Mouse (Mus musculus): ENCODE results near the gene Atp8b4. TPM values are rescaled to one million over a fixed set of nuclear protein-coding genes. Genes with fewer than 3 reads are reported as not detected.
"Not testable (repeated sequence)": the region's sequence is repeated elsewhere in the genome, so short reads cannot be mapped to it uniquely, and the experiment has no call there.

Atp8b4 gene
- polyA plus RNA-seq, 1 experiment from 2014 or later: 0.20 TPM

- no peaks in the 10 kb centered on the region for H3K36me3 ChIP-seq (ENCODE audit: control insufficient read depth, insufficient read depth, low read length)
- no peak for ATAC-seq (ENCODE audit: insufficient number of reproducible peaks, insufficient read depth, low FRiP score, low read depth)
- WGBS: 60% methylated on average over 5 of the region's 5 CpGs
- no peaks in the 10 kb centered on the region for H3K4me1 ChIP-seq (ENCODE audit: control insufficient read depth, insufficient read depth, low read length)
- no peak overlapping the region for H3K9ac ChIP-seq (replicated peaks; ENCODE audit: low read depth, low read length)
- no peaks in the 10 kb centered on the region for H3K27me3 ChIP-seq (ENCODE audit: control insufficient read depth, insufficient read depth, low read length)
- H3K9me3 ChIP-seq (ENCODE audit: control insufficient read depth, low read depth, low read length): no peaks in the 10 kb centered on the region
- H3K27ac ChIP-seq (ENCODE audit: low read length): no peak overlapping the region
- no peak overlapping the region for H3K4me3 ChIP-seq (ENCODE audit: low read depth, low read length)
- no peak overlapping the region for H3K4me2 ChIP-seq (replicated peaks; ENCODE audit: low read depth, low read length)
Measured at GRCm38 (mm10) chr2:126472836-126473235, 27.6 kb downstream of the Atp8b4 start.

- Histone ChIP-seq H3K9me3 (ENCODE audit: control insufficient read depth, low read depth, low read length) (no peaks in the 10 kb centered on the region), H3K4me2 (replicated peaks; ENCODE audit: low read depth, low read length) (no peak overlapping the region), H3K4me3 (ENCODE audit: low read depth, low read length) (no peak overlapping the region), H3K9ac (replicated peaks; ENCODE audit: low read depth, low read length) (no peak overlapping the region), H3K27ac (ENCODE audit: low read length) (no peak overlapping the region), H3K4me1 (ENCODE audit: control insufficient read depth, insufficient read depth, low read length) (no peaks in the 10 kb centered on the region), H3K36me3 (ENCODE audit: control insufficient read depth, insufficient read depth, low read length) (no peaks in the 10 kb centered on the region), H3K27me3 (ENCODE audit: control insufficient read depth, insufficient read depth, low read length) (no peaks in the 10 kb centered on the region)
- WGBS: 78% methylated on average over 4 of the region's 4 CpGs
- ATAC-seq (ENCODE audit: insufficient number of reproducible peaks, insufficient read depth, low FRiP score, low read depth): no peak
Measured at GRCm38 (mm10) chr2:126467790-126468189, 32.7 kb downstream of the Atp8b4 start.

- no peaks in the 10 kb centered on the region for H3K9me3 ChIP-seq (ENCODE audit: control insufficient read depth, low read depth, low read length)
- H3K4me2 ChIP-seq (replicated peaks; ENCODE audit: low read depth, low read length): no peak overlapping the region
- H3K27me3 ChIP-seq (ENCODE audit: control insufficient read depth, insufficient read depth, low read length): no peaks in the 10 kb centered on the region
- no peaks in the 10 kb centered on the region for H3K36me3 ChIP-seq (ENCODE audit: control insufficient read depth, insufficient read depth, low read length)
- H3K9ac ChIP-seq (replicated peaks; ENCODE audit: low read depth, low read length): no peak overlapping the region
- no peak overlapping the region for H3K27ac ChIP-seq (ENCODE audit: low read length)
- 84% methylated on average over 13 of the region's 13 CpGs for WGBS
- no peak overlapping the region for H3K4me3 ChIP-seq (ENCODE audit: low read depth, low read length)
- ATAC-seq (ENCODE audit: insufficient number of reproducible peaks, insufficient read depth, low FRiP score, low read depth): no peak
- no peaks in the 10 kb centered on the region for H3K4me1 ChIP-seq (ENCODE audit: control insufficient read depth, insufficient read depth, low read length)
Measured at GRCm38 (mm10) chr2:126466391-126467134, 33.9 kb downstream of the Atp8b4 start.

- Histone ChIP-seq H3K4me2 (replicated peaks; ENCODE audit: low read depth, low read length) (no peak overlapping the region), H3K9me3 (ENCODE audit: control insufficient read depth, low read depth, low read length) (no peaks in the 10 kb centered on the region), H3K9ac (replicated peaks; ENCODE audit: low read depth, low read length) (no peak overlapping the region), H3K27me3 (ENCODE audit: control insufficient read depth, insufficient read depth, low read length) (no peaks in the 10 kb centered on the region), H3K4me3 (ENCODE audit: low read depth, low read length) (no peak overlapping the region), H3K36me3 (ENCODE audit: control insufficient read depth, insufficient read depth, low read length) (no peaks in the 10 kb centered on the region), H3K27ac (ENCODE audit: low read length) (no peak overlapping the region), H3K4me1 (ENCODE audit: control insufficient read depth, insufficient read depth, low read length) (no peaks in the 10 kb centered on the region)
- WGBS: 93% methylated on average over 2 of the region's 2 CpGs
- no peak for ATAC-seq (ENCODE audit: insufficient number of reproducible peaks, insufficient read depth, low FRiP score, low read depth)
Measured at GRCm38 (mm10) chr2:126458661-126459060, 41.8 kb downstream of the Atp8b4 start.

GRCm38 (mm10) chr2:126457759-126458158, 42.7 kb downstream of the Atp8b4 start:
- ATAC-seq (ENCODE audit: insufficient number of reproducible peaks, insufficient read depth, low FRiP score, low read depth); H3K9me3 ChIP-seq (ENCODE audit: control insufficient read depth, low read depth, low read length); H3K4me1 ChIP-seq (ENCODE audit: control insufficient read depth, insufficient read depth, low read length); H3K36me3 ChIP-seq (ENCODE audit: control insufficient read depth, insufficient read depth, low read length); H3K27ac ChIP-seq (ENCODE audit: low read length); H3K9ac ChIP-seq (replicated peaks; ENCODE audit: low read depth, low read length); H3K4me2 ChIP-seq (replicated peaks; ENCODE audit: low read depth, low read length); H3K27me3 ChIP-seq (ENCODE audit: control insufficient read depth, insufficient read depth, low read length); H3K4me3 ChIP-seq (ENCODE audit: low read depth, low read length): not testable (repeated sequence)
- 45% methylated on average over 2 of the region's 2 CpGs for WGBS

GRCm38 (mm10) chr2:126450937-126451302, 49.6 kb downstream of the Atp8b4 start:
- Histone ChIP-seq H3K9me3 (ENCODE audit: control insufficient read depth, low read depth, low read length) (no peaks in the 10 kb centered on the region), H3K27me3 (ENCODE audit: control insufficient read depth, insufficient read depth, low read length) (no peaks in the 10 kb centered on the region), H3K4me2 (replicated peaks; ENCODE audit: low read depth, low read length) (0 out of 2 replicates have a peak overlapping the region, but pooled peaks have one; percentile 20), H3K27ac (ENCODE audit: low read length) (peak overlapping the region; percentile 90), H3K4me1 (ENCODE audit: control insufficient read depth, insufficient read depth, low read length) (peaks cover 7% of the 10 kb centered on the region; the same call in 1 of the 2 replicates), H3K36me3 (ENCODE audit: control insufficient read depth, insufficient read depth, low read length) (no peaks in the 10 kb centered on the region), H3K9ac (replicated peaks; ENCODE audit: low read depth, low read length) (no peak overlapping the region), H3K4me3 (ENCODE audit: low read depth, low read length) (no peak overlapping the region)
- ATAC-seq (ENCODE audit: insufficient number of reproducible peaks, insufficient read depth, low FRiP score, low read depth): no peak
- 75% methylated on average over 7 of the region's 7 CpGs for WGBS

- H3K4me3 ChIP-seq (ENCODE audit: low read depth, low read length): no peak overlapping the region
- 0 out of 2 replicates have a peak overlapping the region, but pooled peaks have one; percentile 20 for H3K4me2 ChIP-seq (replicated peaks; ENCODE audit: low read depth, low read length)
- peak overlapping the region; percentile 90 for H3K27ac ChIP-seq (ENCODE audit: low read length)
- no peak overlapping the region for H3K9ac ChIP-seq (replicated peaks; ENCODE audit: low read depth, low read length)
- peaks cover 7% of the 10 kb centered on the region; the same call in 1 of the 2 replicates for H3K4me1 ChIP-seq (ENCODE audit: control insufficient read depth, insufficient read depth, low read length)
- no peaks in the 10 kb centered on the region for H3K27me3 ChIP-seq (ENCODE audit: control insufficient read depth, insufficient read depth, low read length)
- ATAC-seq (ENCODE audit: insufficient number of reproducible peaks, insufficient read depth, low FRiP score, low read depth): peak; percentile 93; the same call in 1 of the 2 replicates
- WGBS: 34% methylated on average over 14 of the region's 14 CpGs
- H3K36me3 ChIP-seq (ENCODE audit: control insufficient read depth, insufficient read depth, low read length): no peaks in the 10 kb centered on the region
- no peaks in the 10 kb centered on the region for H3K9me3 ChIP-seq (ENCODE audit: control insufficient read depth, low read depth, low read length)
Measured at GRCm38 (mm10) chr2:126450210-126450936, 50.1 kb downstream of the Atp8b4 start.

- 42% methylated on average over 6 of the region's 6 CpGs for WGBS
- H3K4me1 ChIP-seq (ENCODE audit: control insufficient read depth, insufficient read depth, low read length): peaks cover 5% of the 10 kb centered on the region; the same call in 1 of the 2 replicates
- no peaks in the 10 kb centered on the region for H3K27me3 ChIP-seq (ENCODE audit: control insufficient read depth, insufficient read depth, low read length)
- no peak for ATAC-seq (ENCODE audit: insufficient number of reproducible peaks, insufficient read depth, low FRiP score, low read depth)
- no peak overlapping the region for H3K27ac ChIP-seq (ENCODE audit: low read length)
- H3K4me3 ChIP-seq (ENCODE audit: low read depth, low read length): no peak overlapping the region
- no peak overlapping the region for H3K4me2 ChIP-seq (replicated peaks; ENCODE audit: low read depth, low read length)
- no peak overlapping the region for H3K9ac ChIP-seq (replicated peaks; ENCODE audit: low read depth, low read length)
- no peaks in the 10 kb centered on the region for H3K36me3 ChIP-seq (ENCODE audit: control insufficient read depth, insufficient read depth, low read length)
- H3K9me3 ChIP-seq (ENCODE audit: control insufficient read depth, low read depth, low read length): no peaks in the 10 kb centered on the region
Measured at GRCm38 (mm10) chr2:126445039-126445438, 55.4 kb downstream of the Atp8b4 start.

Data from stomach, embryonic 14.5 days (tissue).